Mouse (Mus musculus) splenic B cell, adult 2 months (primary cell): ENCODE measurements around the gene Cnksr3.

ENCODE experiments used
- DNase-seq: peaks from one replicate; pipeline ENCODE4 v3.0.0-alpha.2; 2011; ENCODE audit warnings: low read depth, low spot score
- H3K27me3 ChIP-seq: 2 replicates; pipeline ENCODE4 v1.6.1; 2012; ENCODE audit warnings: mild to moderate bottlenecking, low read length, moderate library complexity, mixed read lengths; ENCODE audit not compliant: control insufficient read depth, poor library complexity, insufficient read depth, severe bottlenecking
- H3K36me3 ChIP-seq: 2 replicates; pipeline ENCODE4 v1.6.1; 2012; ENCODE audit warnings: mild to moderate bottlenecking, low read length, moderate library complexity, mixed read lengths; ENCODE audit not compliant: control insufficient read depth, poor library complexity, insufficient read depth, severe bottlenecking

Cnksr3 gene

GRCm38 (mm10) chr10:7206571-7206970 is 5.5 kb downstream of the Cnksr3 start:
- no peak for DNase-seq

GRCm38 (mm10) chr10:7205576-7205975 is 6.5 kb downstream of the Cnksr3 start:
- DNase-seq: no peak
- no peaks in the 10 kb centered on the region for H3K36me3 ChIP-seq
- no peaks in the 10 kb centered on the region for H3K27me3 ChIP-seq

More at GRCm38 (mm10) chr10:7206571-7206970, 5.5 kb downstream of the Cnksr3 start:
- no peaks in the 10 kb centered on the region for H3K27me3 ChIP-seq
- H3K36me3 ChIP-seq: no peaks in the 10 kb centered on the region

GRCm38 (mm10) chr10:7204953-7205352 is 7.1 kb downstream of the Cnksr3 start:
- H3K27me3 ChIP-seq: no peaks in the 10 kb centered on the region
- H3K36me3 ChIP-seq: no peaks in the 10 kb centered on the region
- DNase-seq: no peak

- H3K27me3 ChIP-seq: no peaks in the 10 kb centered on the region
- no peak for DNase-seq
Measured at GRCm38 (mm10) chr10:7202576-7202975, 9.5 kb downstream of the Cnksr3 start.

GRCm38 (mm10) chr10:7200665-7201064 is 11.4 kb downstream of the Cnksr3 start:
- Histone ChIP-seq H3K36me3 (no peaks in the 10 kb centered on the region), H3K27me3 (no peaks in the 10 kb centered on the region)
- DNase-seq: no peak

More at GRCm38 (mm10) chr10:7202576-7202975, 9.5 kb downstream of the Cnksr3 start:
- H3K36me3 ChIP-seq: no peaks in the 10 kb centered on the region

GRCm38 (mm10) chr10:7198201-7198600 is 13.8 kb downstream of the Cnksr3 start:
- DNase-seq: no peak
- H3K36me3 ChIP-seq: no peaks in the 10 kb centered on the region
- no peaks in the 10 kb centered on the region for H3K27me3 ChIP-seq

- Histone ChIP-seq H3K27me3 (no peaks in the 10 kb centered on the region), H3K36me3 (no peaks in the 10 kb centered on the region)
- DNase-seq: no peak
Measured at GRCm38 (mm10) chr10:7197733-7198132, 14.3 kb downstream of the Cnksr3 start.

- Histone ChIP-seq H3K27me3 (no peaks in the 10 kb centered on the region), H3K36me3 (no peaks in the 10 kb centered on the region)
- DNase-seq: no peak
Measured at GRCm38 (mm10) chr10:7196668-7197400, 15.2 kb downstream of the Cnksr3 start.

- H3K27me3 ChIP-seq: no peaks in the 10 kb centered on the region
- no peaks in the 10 kb centered on the region for H3K36me3 ChIP-seq
- DNase-seq: no peak
Measured at GRCm38 (mm10) chr10:7195927-7196326, 16.1 kb downstream of the Cnksr3 start.

GRCm38 (mm10) chr10:7191721-7192413 is 20.2 kb downstream of the Cnksr3 start:
- Histone ChIP-seq H3K27me3 (no peaks in the 10 kb centered on the region), H3K36me3 (no peaks in the 10 kb centered on the region)

GRCm38 (mm10) chr10:7189194-7189593 is 22.8 kb downstream of the Cnksr3 start:
- no peaks in the 10 kb centered on the region for H3K36me3 ChIP-seq
- DNase-seq: no peak

More at GRCm38 (mm10) chr10:7191721-7192413, 20.2 kb downstream of the Cnksr3 start:
- DNase-seq: no peak

GRCm38 (mm10) chr10:7187881-7188280 is 24.2 kb downstream of the Cnksr3 start:
- Histone ChIP-seq H3K27me3 (no peaks in the 10 kb centered on the region), H3K36me3 (no peaks in the 10 kb centered on the region)
- no peak for DNase-seq

More at GRCm38 (mm10) chr10:7189194-7189593, 22.8 kb downstream of the Cnksr3 start:
- no peaks in the 10 kb centered on the region for H3K27me3 ChIP-seq

GRCm38 (mm10) chr10:7186992-7187391 is 25.0 kb downstream of the Cnksr3 start:
- no peaks in the 10 kb centered on the region for H3K36me3 ChIP-seq
- DNase-seq: no peak
- no peaks in the 10 kb centered on the region for H3K27me3 ChIP-seq

GRCm38 (mm10) chr10:7186018-7186417 is 26.0 kb downstream of the Cnksr3 start:
- no peaks in the 10 kb centered on the region; the same call in 1 of the 2 replicates for H3K27me3 ChIP-seq
- DNase-seq: no peak
- H3K36me3 ChIP-seq: no peaks in the 10 kb centered on the region

GRCm38 (mm10) chr10:7183171-7183631 is 28.8 kb downstream of the Cnksr3 start:
- H3K27me3 ChIP-seq: no peaks in the 10 kb centered on the region; the same call in 1 of the 2 replicates
- DNase-seq: no peak
- H3K36me3 ChIP-seq: no peaks in the 10 kb centered on the region
